Comparison of ENCODE assay signal across 22 mouse cellular contexts in genomic region chr4:137281273-137281672, GRCm38 (mm10). TPM values are rescaled to one million over a fixed set of nuclear protein-coding genes. Genes with fewer than 3 reads are reported as not detected.
DNase-seq lines count a peak whose midpoint lies in the region; ATAC-seq and TF ChIP-seq lines count a peak whose summit lies in the region.
"Had no signal": no experiment of that assay in that cellular context is flagged by ENCODE, and none has a peak within 500 bp of the region (broad histone marks: within the 10 kb centered on the region; RNA-seq: fewer than 3 reads in every experiment).

No protein-coding gene starts in this region.

- no peak for TF ChIP-seq EP300 in stomach, postnatal 0 days (optimal IDR thresholded peaks at IDR 0.05)

- DNase-seq in adrenal gland, adult 2 months: peak; percentile 52
- DNase-seq in adrenal gland, postnatal 14 days: no peak
- DNase-seq in stomach, postnatal 0 days (ENCODE audit: low spot score): no peak
- DNase-seq: adrenal gland, postnatal 10 days; cerebellum, adult 11 months; cerebellum, adult 18-20 months; cerebellum, adult 8-10 months; cerebellum, adult 9-11 months; cerebellum, postnatal 14 days; cerebellum, postnatal 36 days; embryo, embryonic 11 days had no signal

- no peak overlapping the region for H3K4me3 ChIP-seq in stomach, embryonic 15.5 days (replicated peaks)
- H3K4me3 ChIP-seq in stomach, postnatal 0 days (ENCODE audit: low read depth, low read length): no peak overlapping the region
- H3K4me3 ChIP-seq: embryonic facial prominence, embryonic 13.5 days; embryonic facial prominence, embryonic 15.5 days; erythroblast, embryonic 14.5 days; forebrain, embryonic 10.5 days; forebrain, embryonic 12.5 days had no signal

- WGBS in stomach, embryonic 15.5 days: 75% methylated on average over 3 of the region's 3 CpGs
- 78% methylated on average over 3 of the region's 3 CpGs for WGBS in stomach, postnatal 0 days

- no peak for ATAC-seq in stomach, embryonic 15.5 days (ENCODE audit: insufficient read depth, low FRiP score, low read depth)
- ATAC-seq in stomach, postnatal 0 days (ENCODE audit: low FRiP score, low TSS enrichment): no peak
- no peak for ATAC-seq in frontal cortex, adult (ENCODE audit: low TSS enrichment)
- ATAC-seq: forebrain, embryonic 14.5 days; forebrain, embryonic 16.5 days had no signal

- H3K36me3 ChIP-seq in stomach, embryonic 15.5 days: no peaks in the 10 kb centered on the region
- H3K36me3 ChIP-seq in stomach, postnatal 0 days (ENCODE audit: control insufficient read depth, insufficient read depth, low read length): no peaks in the 10 kb centered on the region
- H3K36me3 ChIP-seq: embryonic facial prominence, embryonic 13.5 days; embryonic facial prominence, embryonic 15.5 days; forebrain, embryonic 10.5 days; forebrain, embryonic 12.5 days had no signal

- no peak overlapping the region for H3K9ac ChIP-seq in stomach, embryonic 15.5 days
- no peak overlapping the region for H3K9ac ChIP-seq in stomach, postnatal 0 days (ENCODE audit: low read length)
- H3K9ac ChIP-seq: embryonic facial prominence, embryonic 13.5 days; embryonic facial prominence, embryonic 15.5 days; forebrain, embryonic 12.5 days had no signal

- no peak overlapping the region for H3K4me2 ChIP-seq in stomach, embryonic 15.5 days
- H3K4me2 ChIP-seq in stomach, postnatal 0 days (replicated peaks; ENCODE audit: low read depth): no peak overlapping the region
- H3K4me2 ChIP-seq: forebrain, embryonic 12.5 days had no signal

- H3K9me3 ChIP-seq in stomach, embryonic 15.5 days: no peaks in the 10 kb centered on the region
- H3K9me3 ChIP-seq in stomach, postnatal 0 days (ENCODE audit: control insufficient read depth, low read length): no peaks in the 10 kb centered on the region
- H3K9me3 ChIP-seq: embryonic facial prominence, embryonic 13.5 days; embryonic facial prominence, embryonic 15.5 days; forebrain, embryonic 10.5 days; forebrain, embryonic 12.5 days had no signal

- peaks cover 40% of the 10 kb centered on the region for H3K27me3 ChIP-seq in stomach, embryonic 15.5 days (replicated peaks)
- H3K27me3 ChIP-seq in stomach, postnatal 0 days (ENCODE audit: control insufficient read depth, insufficient read depth, low read length): peaks cover 7% of the 10 kb centered on the region; the same call in 1 of the 2 replicates

- H3K27ac ChIP-seq in stomach, embryonic 15.5 days: peak overlapping the region; percentile 79
- no peak overlapping the region; the same call in 1 of the 2 replicates for H3K27ac ChIP-seq in stomach, postnatal 0 days (replicated peaks)
- H3K27ac ChIP-seq: forebrain, embryonic 10.5 days; forebrain, embryonic 12.5 days had no signal

- TF ChIP-seq CTCF in stomach, postnatal 0 days (IDR thresholded peaks at IDR 0.05; ENCODE audit: low read depth): no peak

- H3K4me1 ChIP-seq in stomach, embryonic 15.5 days: peaks cover 33% of the 10 kb centered on the region
- peaks cover 3% of the 10 kb centered on the region; the same call in 1 of the 2 replicates for H3K4me1 ChIP-seq in stomach, postnatal 0 days (replicated peaks; ENCODE audit: control insufficient read depth, insufficient read depth)

RNA-seq across cellular contexts. Expression of gene Wnt4, which starts 4.0 kb away (rescaled TPM):
- total RNA-seq in adrenal gland, adult 2 months (2021): 10 to 100 TPM; 73.0 to 83.3 TPM
- polyA plus RNA-seq in adrenal gland, adult 2 months (2012; rRNA removed): 76.8 and 107 TPM in 2 replicates
- 46.2 and 51.3 TPM in 2 replicates for total RNA-seq in adrenal gland, postnatal 14 days (2021)
- 13.6 and 20.4 TPM in 2 replicates for polyA plus RNA-seq in stomach, embryonic 15.5 days (2015; fragmentation: Nextera tagmentation; extraction: Ambion mirVana)
- polyA plus RNA-seq in stomach, postnatal 0 days (2015; fragmentation: Nextera tagmentation; extraction: Ambion mirVana): 45.3 and 59.7 TPM in 2 replicates
- total RNA-seq: common myeloid progenitor, adult 5-6 weeks; MEL had no signal
